Mouse (Mus musculus): ENCODE results near the gene Hoxd9. TPM values are rescaled to one million over a fixed set of nuclear protein-coding genes. Genes with fewer than 3 reads are reported as not detected.

Hoxd9 gene
- polyA plus RNA-seq, 1 experiment: 23.9 TPM

- DNase-seq: peak; percentile 90
- Histone ChIP-seq H3K27ac (ENCODE audit: insufficient read depth, low read depth, low read length) (peak within 1 kb of the TSS; percentile 97), H3K27me3 (replicated peaks; ENCODE audit: control insufficient read depth, insufficient read depth, low read length) (no peaks in the 10 kb centered on the region), H3K36me3 (ENCODE audit: control insufficient read depth, insufficient read depth, low read length) (no peaks in the 10 kb centered on the region), H3K4me3 (ENCODE audit: insufficient read depth, low read depth, low read length) (peak within 1 kb of the TSS; percentile 72), H3K4me1 (ENCODE audit: control insufficient read depth, insufficient read depth, low read length) (peaks cover 3% of the 10 kb centered on the region; the same call in 1 of the 2 replicates)
- no peak for TF ChIP-seq POLR2A (IDR thresholded peaks at IDR 0.05; ENCODE audit: low read depth, low read length)
- TF ChIP-seq CTCF (conservative IDR thresholded peaks at IDR 0.05; ENCODE audit: insufficient read depth, insufficient read length, low read depth, low read length): no peak
- 2% methylated on average over 50 of the region's 52 CpGs for WGBS
Measured at GRCm38 (mm10) chr2:74704393-74704998, 7.0 kb downstream of the Hoxd9 start, which contains the start of gene Hoxd8. Hoxd8 (plus strand) TSS chr2:74704615.

- peaks cover 3% of the 10 kb centered on the region; the same call in 1 of the 2 replicates for H3K4me1 ChIP-seq (ENCODE audit: control insufficient read depth, insufficient read depth, low read length)
- peak overlapping the region; percentile 72 for H3K4me3 ChIP-seq (ENCODE audit: insufficient read depth, low read depth, low read length)
- H3K36me3 ChIP-seq (ENCODE audit: control insufficient read depth, insufficient read depth, low read length): no peaks in the 10 kb centered on the region
- peak overlapping the region; percentile 97 for H3K27ac ChIP-seq (ENCODE audit: insufficient read depth, low read depth, low read length)
- TF ChIP-seq POLR2A (IDR thresholded peaks at IDR 0.05; ENCODE audit: low read depth, low read length) (no peak), CTCF (conservative IDR thresholded peaks at IDR 0.05; ENCODE audit: insufficient read depth, insufficient read length, low read depth, low read length) (no peak)
- DNase-seq: peak; percentile 66
- under 1% methylated on average over 53 of the region's 66 CpGs for WGBS
- no peaks in the 10 kb centered on the region for H3K27me3 ChIP-seq (replicated peaks; ENCODE audit: control insufficient read depth, insufficient read depth, low read length)
Measured at GRCm38 (mm10) chr2:74704999-74705466, 7.5 kb downstream of the Hoxd9 start.

- H3K4me1 ChIP-seq (ENCODE audit: control insufficient read depth, insufficient read depth, low read length): peaks cover 3% of the 10 kb centered on the region; the same call in 1 of the 2 replicates
- 1% methylated on average over 84 of the region's 85 CpGs for WGBS
- peak overlapping the region; percentile 97 for H3K27ac ChIP-seq (ENCODE audit: insufficient read depth, low read depth, low read length)
- DNase-seq: peak; percentile 81
- TF ChIP-seq POLR2A (IDR thresholded peaks at IDR 0.05; ENCODE audit: low read depth, low read length) (no peak), CTCF (conservative IDR thresholded peaks at IDR 0.05; ENCODE audit: insufficient read depth, insufficient read length, low read depth, low read length) (no peak)
- peak overlapping the region; percentile 72 for H3K4me3 ChIP-seq (ENCODE audit: insufficient read depth, low read depth, low read length)
- H3K36me3 ChIP-seq (ENCODE audit: control insufficient read depth, insufficient read depth, low read length): no peaks in the 10 kb centered on the region
- H3K27me3 ChIP-seq (replicated peaks; ENCODE audit: control insufficient read depth, insufficient read depth, low read length): no peaks in the 10 kb centered on the region
Measured at GRCm38 (mm10) chr2:74705467-74706089, 8.1 kb downstream of the Hoxd9 start.

- H3K27me3 ChIP-seq (replicated peaks; ENCODE audit: control insufficient read depth, insufficient read depth, low read length): no peaks in the 10 kb centered on the region
- 33% methylated on average over 13 of the region's 13 CpGs for WGBS
- H3K36me3 ChIP-seq (ENCODE audit: control insufficient read depth, insufficient read depth, low read length): no peaks in the 10 kb centered on the region
- H3K4me3 ChIP-seq (ENCODE audit: insufficient read depth, low read depth, low read length): peak overlapping the region; percentile 72
- H3K4me1 ChIP-seq (ENCODE audit: control insufficient read depth, insufficient read depth, low read length): peaks cover 3% of the 10 kb centered on the region; the same call in 1 of the 2 replicates
- DNase-seq: no peak
- TF ChIP-seq CTCF (conservative IDR thresholded peaks at IDR 0.05; ENCODE audit: insufficient read depth, insufficient read length, low read depth, low read length): no peak
- TF ChIP-seq POLR2A (IDR thresholded peaks at IDR 0.05; ENCODE audit: low read depth, low read length): no peak
- H3K27ac ChIP-seq (ENCODE audit: insufficient read depth, low read depth, low read length): peak overlapping the region; percentile 97
Measured at GRCm38 (mm10) chr2:74706393-74706960, 8.9 kb downstream of the Hoxd9 start.

GRCm38 (mm10) chr2:74707599-74707998, 10.1 kb downstream of the Hoxd9 start:
- no peak for DNase-seq
- 48% methylated on average over 7 of the region's 7 CpGs for WGBS
- Histone ChIP-seq H3K4me3 (ENCODE audit: insufficient read depth, low read depth, low read length) (peak overlapping the region; percentile 37), H3K4me1 (ENCODE audit: control insufficient read depth, insufficient read depth, low read length) (peaks cover 3% of the 10 kb centered on the region; the same call in 1 of the 2 replicates), H3K36me3 (ENCODE audit: control insufficient read depth, insufficient read depth, low read length) (no peaks in the 10 kb centered on the region), H3K27me3 (replicated peaks; ENCODE audit: control insufficient read depth, insufficient read depth, low read length) (no peaks in the 10 kb centered on the region), H3K27ac (ENCODE audit: insufficient read depth, low read depth, low read length) (peak overlapping the region; percentile 48)
- no peak for TF ChIP-seq POLR2A (IDR thresholded peaks at IDR 0.05; ENCODE audit: low read depth, low read length)
- TF ChIP-seq CTCF (conservative IDR thresholded peaks at IDR 0.05; ENCODE audit: insufficient read depth, insufficient read length, low read depth, low read length): no peak

- 54% methylated on average over 4 of the region's 4 CpGs for WGBS
- Histone ChIP-seq H3K27ac (ENCODE audit: insufficient read depth, low read depth, low read length) (peak overlapping the region; percentile 86), H3K4me3 (ENCODE audit: insufficient read depth, low read depth, low read length) (peak overlapping the region; percentile 26; the same call in 1 of the 2 replicates), H3K27me3 (replicated peaks; ENCODE audit: control insufficient read depth, insufficient read depth, low read length) (no peaks in the 10 kb centered on the region), H3K36me3 (ENCODE audit: control insufficient read depth, insufficient read depth, low read length) (no peaks in the 10 kb centered on the region), H3K4me1 (ENCODE audit: control insufficient read depth, insufficient read depth, low read length) (peaks cover 5% of the 10 kb centered on the region; the same call in 1 of the 2 replicates)
- peak; percentile 75 for DNase-seq
- TF ChIP-seq POLR2A (IDR thresholded peaks at IDR 0.05; ENCODE audit: low read depth, low read length): no peak
- no peak for TF ChIP-seq CTCF (conservative IDR thresholded peaks at IDR 0.05; ENCODE audit: insufficient read depth, insufficient read length, low read depth, low read length)
Measured at GRCm38 (mm10) chr2:74708676-74709075, 11.1 kb downstream of the Hoxd9 start.

All from kidney, adult 2 months (tissue).